Mouse (Mus musculus) neutrophil, adult 59 days (primary cell): Measurements from ENCODE around the gene Gm14327. TPM values are rescaled to one million over a fixed set of nuclear protein-coding genes. Genes with fewer than 3 reads are reported as not detected.

Source experiments
- total RNA-seq, 2 experiments: library from RNA; stranded (reverse); gene quantifications; 1 replicate in 1 of 2; 2 replicates in 1 of 2; pipeline ENCODE4 v1.2.4; 2023

Gene Gm14327
- under 1 TPM; 0.40 to 0.78 TPM for total RNA-seq

GRCm38 (mm10) chr2:177897046-177897578 lies at the start of gene Gm14327:
TSS of gene Gm14327 (plus strand) at chr2:177897096.

GRCm38 (mm10) chr2:177925563-177926103 lies 28.7 kb downstream of the Gm14327 start, which contains the start of gene Zfp972:
TSS of gene Zfp972 (minus strand) at chr2:177925613.

Other genes with a start within 250 kb of the Gm14327 start
- 1 to 10 TPM in 1 of 2 experiments, under 1 TPM in 1; 1.00 to 1.5 TPM for gene Gm14322, start 137.8 kb upstream of the Gm14327 start, total RNA-seq
- gene Gm14325, start 56.8 kb upstream of the Gm14327 start, total RNA-seq: 1 to 10 TPM; 3.0 to 3.5 TPM
- gene Zfp972, start 28.5 kb downstream of the Gm14327 start, total RNA-seq: under 1 TPM in 1 of 2 experiments, not detected in 1; 0.71 TPM
- 1 to 10 TPM; 4.2 to 7.8 TPM for gene Gm14326, start 60.2 kb downstream of the Gm14327 start, total RNA-seq
- gene Zfp971, start 126.2 kb downstream of the Gm14327 start, total RNA-seq: 10 to 100 TPM; 19.0 to 32.5 TPM
- 1 to 10 TPM; 1.1 to 5.2 TPM for gene Zfp931, start 181.4 kb downstream of the Gm14327 start, total RNA-seq
- not detected for gene Phactr3, start 221.9 kb downstream of the Gm14327 start, total RNA-seq